ENCODE assay signal across 19 mouse cellular contexts in genomic region chr1:92064307-92064706, GRCm38 (mm10).
DNase-seq lines count a peak whose midpoint lies in the region; ATAC-seq and TF ChIP-seq lines count a peak whose summit lies in the region.
"Had no signal": no experiment of that assay in that cellular context is flagged by ENCODE, and none has a peak within 500 bp of the region (broad histone marks: within the 10 kb centered on the region; RNA-seq: fewer than 3 reads in every experiment).

No protein-coding gene starts in this region.

- ATAC-seq in megakaryocyte-erythroid progenitor cell, adult 5-6 weeks (replicated peaks; ENCODE audit: low FRiP score, low TSS enrichment, poor library complexity, severe bottlenecking): no peak
- ATAC-seq: forebrain, embryonic 13.5 days; hindbrain, postnatal 0 days had no signal

- no peak for TF ChIP-seq CTCF in gastrocnemius, adult 2 months (IDR thresholded peaks at IDR 0.05)

- no peak overlapping the region for H3K4me3 ChIP-seq in gastrocnemius, adult 2 months
- H3K4me3 ChIP-seq: forebrain, embryonic 13.5 days; limb, embryonic 15.5 days; midbrain, embryonic 10.5 days had no signal

- intact Hi-C loops in gastrocnemius, adult 2 months (cut with DNase I): no loop called here

- peak; percentile 10 for DNase-seq in gastrocnemius, adult 2 months
- no peak for DNase-seq in gastrocnemius, adult 8-10 months (ENCODE audit: low spot score in 2 of 2)
- DNase-seq in 416B (ENCODE audit: low read depth): peak; percentile 64
- DNase-seq in T-cell, adult 2 months (ENCODE audit: low spot score): peak; percentile 87
- DNase-seq in naive thymus-derived CD4-positive, alpha-beta T cell, adult 2 months (ENCODE audit: low read depth): peak; percentile 86
- DNase-seq in layer of hippocampus, postnatal 25 days (ENCODE audit: extremely low spot score in 1 of 2, low spot score in 1 of 2): no peak
- no peak for DNase-seq in kidney, postnatal 36 days
- DNase-seq: adrenal gland, postnatal 10 days; cerebellum, adult 11-12 months; cerebellum, postnatal 25 days; gastrocnemius, postnatal 36 days; kidney, adult 2 months; kidney, postnatal 25 days; right cerebral cortex, postnatal 14 days had no signal

- H3K27ac ChIP-seq in gastrocnemius, adult 2 months: no peak overlapping the region
- H3K27ac ChIP-seq: forebrain, embryonic 13.5 days; hindbrain, postnatal 0 days; limb, embryonic 15.5 days; midbrain, embryonic 10.5 days had no signal

Comparison
In these comparisons a context has a peak if more than half of its experiments do, and no peak if none do; other contexts are left out.
1. DNase-seq: peak in gastrocnemius, adult 2 months (single experiment), 416B (single experiment), T-cell, adult 2 months (single experiment) and naive thymus-derived CD4-positive, alpha-beta T cell, adult 2 months (single experiment); none in gastrocnemius, adult 8-10 months (0 of 2), layer of hippocampus, postnatal 25 days (0 of 2) and kidney, postnatal 36 days (0 of 2).